Mouse (Mus musculus) 3T3-L1 (cell line): ENCODE results near the gene Adh5.
"Not testable (repeated sequence)": the region's sequence is repeated elsewhere in the genome, so short reads cannot be mapped to it uniquely, and the experiment has no call there.

Experiments
- DNase-seq: peaks from one replicate; pipeline ENCODE4 v3.0.0-alpha.2; 2015; ENCODE audit warnings: low read depth, low spot score

Adh5 gene

DNA sequence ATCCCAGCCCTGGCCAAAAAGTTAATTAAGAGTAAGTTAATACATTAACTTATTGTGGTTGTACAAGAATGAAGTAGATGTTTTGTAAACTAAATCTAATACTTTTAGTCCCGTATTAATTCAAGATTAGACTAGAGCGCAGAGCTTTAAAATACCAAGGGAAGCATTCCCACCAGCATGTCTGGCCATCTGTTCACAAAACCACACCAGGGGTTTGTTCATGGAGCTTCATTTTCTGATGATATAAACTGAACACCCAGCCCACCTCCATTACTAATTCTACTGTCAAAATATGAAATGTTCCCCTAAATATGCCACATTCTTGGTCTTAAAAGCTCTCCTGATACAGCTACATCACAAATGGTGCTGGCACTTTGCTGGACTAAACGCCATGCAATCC lies 15.5 kb downstream of the Adh5 start:
- DNase-seq = no peak

DNA sequence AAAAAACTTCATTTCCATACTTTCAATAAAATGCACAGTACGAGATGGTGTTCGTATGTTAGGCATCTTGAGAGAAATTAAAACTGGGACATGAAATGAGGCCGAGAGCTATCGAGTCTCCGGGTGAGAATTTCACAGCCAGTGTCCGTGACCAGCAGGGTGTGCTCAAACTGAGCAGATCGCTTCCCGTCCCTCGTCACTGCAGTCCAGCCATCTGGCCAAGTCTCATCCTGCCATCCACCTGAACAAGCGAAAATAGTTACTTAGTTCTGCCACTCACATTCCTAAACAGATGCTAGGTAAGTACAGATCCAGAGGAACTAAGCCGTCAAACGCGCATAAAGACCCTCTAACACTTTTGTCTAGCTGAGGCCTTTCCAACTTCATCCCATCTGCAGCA lies 17.4 kb downstream of the Adh5 start:
- DNase-seq = no peak

DNA sequence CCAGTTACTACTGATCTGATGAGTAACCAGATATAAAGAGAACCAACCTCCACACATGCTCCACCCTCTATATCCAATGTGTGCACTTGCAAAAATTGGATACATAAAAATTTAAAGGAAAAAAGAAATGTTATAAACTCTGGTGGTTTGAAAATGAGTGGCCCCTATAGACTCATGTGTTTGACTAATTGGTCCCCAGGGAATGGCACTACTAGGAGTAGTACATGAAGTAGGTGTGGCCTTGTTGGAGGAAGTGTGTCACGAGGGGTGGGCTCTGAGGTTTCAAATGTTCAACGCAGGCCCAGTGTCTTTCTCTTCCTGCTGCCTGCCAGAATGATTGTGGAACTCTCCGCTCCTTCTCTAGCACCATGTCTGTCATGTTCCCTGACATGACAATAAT lies 18.9 kb downstream of the Adh5 start:
- DNase-seq = no peak

DNA sequence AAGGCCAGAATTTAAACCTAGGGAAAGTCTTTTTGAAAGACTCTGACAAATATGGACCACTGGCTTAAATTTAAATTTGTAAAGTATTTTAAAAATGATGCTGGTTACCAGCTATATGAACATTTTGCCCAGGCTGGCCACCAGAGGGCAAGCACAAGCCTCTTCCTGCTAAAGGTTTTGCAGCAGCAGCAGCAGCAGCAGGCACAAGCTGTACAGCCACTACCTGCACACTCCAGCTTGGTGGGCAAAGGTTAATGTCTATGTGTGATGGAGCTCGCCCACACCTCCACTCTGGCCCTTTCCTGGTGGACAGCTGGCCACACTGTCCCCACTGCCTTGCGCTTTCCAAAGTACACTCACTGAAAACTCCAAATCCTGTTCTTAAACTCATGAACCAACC lies 20.2 kb downstream of the Adh5 start:
- peak; percentile 80 for DNase-seq

DNA sequence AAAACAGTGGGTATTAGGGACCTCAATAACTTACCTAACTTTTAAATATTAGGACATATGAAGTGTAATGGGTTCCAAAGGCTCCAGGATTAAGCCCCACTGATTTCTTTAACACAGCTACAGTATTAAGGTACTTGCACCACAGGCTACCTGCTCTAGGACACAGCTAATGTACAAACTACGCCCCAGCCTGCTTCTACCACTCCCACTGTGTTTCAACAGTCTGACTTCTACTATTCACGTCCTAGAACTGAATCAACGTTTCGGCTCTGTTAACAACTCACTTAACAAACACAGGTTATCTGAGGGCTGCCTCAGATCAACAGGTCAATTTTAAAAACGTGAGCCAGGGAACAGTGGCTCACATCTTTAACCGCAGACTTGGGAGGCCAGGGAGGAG lies 20.9 kb downstream of the Adh5 start:
- no peak for DNase-seq

DNA sequence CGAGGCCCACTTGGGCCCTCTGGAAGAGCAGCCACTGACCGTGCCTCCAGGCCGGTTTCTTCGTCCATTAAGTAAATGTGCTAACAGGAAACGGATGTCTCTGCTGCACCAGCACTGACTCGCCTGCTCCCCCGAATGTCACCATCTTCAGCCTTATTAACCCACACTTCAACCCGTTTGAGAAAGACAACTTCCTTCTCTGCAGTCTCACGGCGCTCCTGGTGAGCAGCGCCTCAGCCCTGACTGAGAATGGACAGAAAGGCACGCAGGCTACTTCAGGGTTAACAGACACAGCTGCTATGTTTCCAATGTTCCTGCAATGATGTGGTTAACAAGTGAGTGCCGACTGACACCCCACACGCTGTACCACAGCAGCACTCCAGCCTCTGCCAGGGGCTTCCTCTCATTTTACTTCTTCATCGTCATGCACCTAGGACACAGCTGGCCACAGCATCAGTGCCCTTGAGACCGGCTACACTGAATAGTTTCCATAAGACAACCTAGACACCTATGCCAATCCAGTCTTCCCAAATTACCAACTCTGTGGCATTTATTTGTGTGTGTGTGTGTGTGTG lies 21.8 kb downstream of the Adh5 start:
- DNase-seq = no peak

DNA sequence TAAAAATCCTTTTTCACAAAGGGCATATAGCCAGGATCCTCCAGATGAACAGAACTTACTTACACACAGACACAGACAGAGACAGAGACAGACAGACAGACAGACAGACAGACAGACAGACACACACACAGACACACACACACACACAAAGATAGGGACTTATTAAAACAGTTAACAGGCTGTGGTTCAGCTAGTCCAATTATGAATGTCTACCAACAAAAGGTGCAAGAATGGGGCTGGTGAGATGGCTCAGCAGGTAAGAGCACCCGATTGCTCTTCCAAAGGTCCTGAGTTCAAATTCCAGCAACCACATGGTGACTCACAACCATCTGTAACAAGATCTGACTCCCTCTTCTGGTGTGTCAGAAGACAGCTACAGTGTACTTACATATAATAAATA lies 23.8 kb downstream of the Adh5 start:
- not testable (repeated sequence) for DNase-seq

DNA sequence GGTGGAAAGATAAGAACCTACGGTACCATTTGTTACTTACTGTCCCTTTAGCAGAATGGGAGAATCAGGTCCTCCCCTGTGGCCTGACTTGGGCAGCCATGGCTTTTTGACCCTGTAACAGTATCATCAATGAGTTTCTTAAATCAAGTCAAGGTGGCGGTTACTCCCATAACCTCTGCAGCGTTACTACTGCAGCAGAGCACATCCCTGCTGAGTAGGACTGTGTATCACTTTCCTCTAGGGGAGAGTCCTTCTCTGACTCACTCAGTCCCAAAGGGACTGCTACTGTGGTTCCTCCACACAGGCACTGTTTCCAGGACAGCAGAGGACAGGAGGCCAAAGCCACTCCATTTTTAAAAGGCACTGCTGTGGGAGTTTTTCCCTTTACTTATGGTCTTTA lies 28.2 kb downstream of the Adh5 start:
- DNase-seq = peak; percentile 62

DNA sequence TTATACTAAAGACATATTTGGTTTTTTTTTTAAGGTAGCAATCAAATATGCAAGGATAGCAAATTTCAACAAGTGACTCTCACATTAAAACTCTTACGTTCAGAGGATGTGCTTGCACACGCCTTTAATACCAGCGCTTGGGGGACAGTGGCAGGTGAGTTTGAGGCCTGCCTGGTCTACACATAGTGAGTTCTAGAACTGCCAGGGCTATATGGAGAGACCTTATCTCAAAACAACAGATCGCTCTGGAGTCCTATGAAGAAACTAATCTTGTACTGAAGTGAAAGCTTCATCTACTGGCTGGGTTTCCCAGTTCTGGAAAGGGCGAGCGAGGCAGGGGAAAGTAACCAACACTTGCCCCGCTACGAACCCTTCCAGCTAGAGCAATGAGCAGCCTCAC lies 36.6 kb downstream of the Adh5 start:
- DNase-seq = no peak

DNA sequence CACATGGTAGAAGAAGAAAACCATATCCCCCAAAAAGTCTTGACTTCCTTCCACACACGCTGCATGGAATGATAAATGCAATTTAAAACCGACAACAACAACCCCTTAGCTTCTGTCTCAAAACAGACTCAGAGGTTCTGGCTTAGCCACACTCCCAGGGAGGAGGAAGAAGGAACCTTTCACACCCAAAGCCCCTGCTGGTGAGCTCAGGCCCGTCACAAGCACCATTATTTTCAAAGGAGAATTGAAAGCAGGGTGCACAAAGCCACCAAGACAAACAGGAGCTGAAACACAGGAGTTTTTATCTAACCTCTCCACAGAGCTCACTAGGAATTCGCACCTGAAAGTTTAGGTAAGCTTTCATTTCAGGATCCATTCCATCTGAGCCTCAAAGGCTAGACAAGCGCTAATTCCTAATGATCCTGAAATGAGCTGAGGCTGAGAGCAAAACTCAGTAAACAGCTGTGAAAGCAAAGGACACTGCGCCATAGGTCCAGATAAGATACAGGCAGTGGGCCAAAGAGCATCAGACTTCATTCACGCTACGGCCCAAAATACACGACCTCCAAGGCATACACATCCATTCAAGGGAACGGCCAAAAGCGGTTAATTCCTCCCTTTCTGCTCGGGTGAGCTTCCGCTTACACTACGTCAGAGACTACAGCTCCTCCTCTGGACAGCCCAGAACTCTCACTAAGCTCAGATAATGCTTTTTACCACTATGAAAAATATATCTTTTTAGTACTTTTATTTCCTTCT lies 38.8 kb downstream of the Adh5 start:
- DNase-seq = no peak

DNA sequence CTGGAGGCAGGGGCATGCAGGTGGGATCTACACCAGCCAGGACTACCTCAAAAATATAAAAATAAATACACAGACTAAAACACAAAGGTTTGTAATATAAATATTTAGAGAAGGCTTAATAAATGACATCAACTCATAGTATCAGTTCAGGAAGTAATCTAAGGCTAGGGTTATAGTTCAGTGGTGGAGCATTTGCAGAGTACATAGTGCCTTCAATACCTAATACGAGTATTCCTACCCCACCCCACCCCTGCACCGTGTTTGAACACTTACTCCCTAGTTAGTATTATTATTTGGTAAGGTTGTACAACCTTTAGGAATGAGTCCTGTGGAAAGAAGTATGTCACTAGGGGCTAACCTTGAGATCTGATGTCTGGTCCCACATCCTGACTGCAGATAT lies 40.3 kb downstream of the Adh5 start:
- DNase-seq = no peak

DNA sequence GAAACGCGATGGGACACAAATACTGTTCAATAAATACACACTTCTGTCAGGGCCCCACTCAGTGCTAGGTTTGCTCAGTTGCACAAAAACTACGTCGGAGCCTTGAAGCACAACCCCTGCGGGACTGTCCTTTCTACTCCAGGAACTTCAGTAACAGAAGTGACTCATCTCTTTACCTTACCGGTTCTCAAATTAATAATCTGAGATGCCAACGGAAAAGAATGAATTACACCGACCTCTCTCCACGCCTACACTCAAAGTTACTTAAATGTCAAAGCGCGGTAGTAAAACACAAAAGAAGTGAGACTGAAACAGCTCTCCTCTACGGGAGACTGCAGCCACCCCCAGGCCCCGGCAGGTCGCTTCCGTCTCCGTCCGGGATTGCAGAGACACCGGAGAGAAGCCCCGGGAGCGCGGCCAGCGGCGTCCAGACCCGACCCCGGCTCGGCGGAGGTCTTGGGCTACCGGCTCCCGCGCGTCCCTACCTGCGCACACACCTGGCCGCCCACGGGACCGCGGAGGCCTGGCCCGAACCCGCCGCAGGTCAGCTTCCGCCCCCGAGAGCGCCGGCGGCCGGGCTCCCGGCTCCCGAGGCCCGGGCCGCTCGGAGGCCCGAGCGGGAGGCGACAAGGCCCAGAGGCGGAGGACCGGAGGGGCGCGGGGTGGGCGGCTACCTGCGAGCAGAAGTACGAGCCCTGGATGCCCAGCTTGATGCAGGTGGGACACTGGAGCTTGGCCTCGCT lies 45.9 kb downstream of the Adh5 start:
- peak; percentile 52 for DNase-seq

DNA sequence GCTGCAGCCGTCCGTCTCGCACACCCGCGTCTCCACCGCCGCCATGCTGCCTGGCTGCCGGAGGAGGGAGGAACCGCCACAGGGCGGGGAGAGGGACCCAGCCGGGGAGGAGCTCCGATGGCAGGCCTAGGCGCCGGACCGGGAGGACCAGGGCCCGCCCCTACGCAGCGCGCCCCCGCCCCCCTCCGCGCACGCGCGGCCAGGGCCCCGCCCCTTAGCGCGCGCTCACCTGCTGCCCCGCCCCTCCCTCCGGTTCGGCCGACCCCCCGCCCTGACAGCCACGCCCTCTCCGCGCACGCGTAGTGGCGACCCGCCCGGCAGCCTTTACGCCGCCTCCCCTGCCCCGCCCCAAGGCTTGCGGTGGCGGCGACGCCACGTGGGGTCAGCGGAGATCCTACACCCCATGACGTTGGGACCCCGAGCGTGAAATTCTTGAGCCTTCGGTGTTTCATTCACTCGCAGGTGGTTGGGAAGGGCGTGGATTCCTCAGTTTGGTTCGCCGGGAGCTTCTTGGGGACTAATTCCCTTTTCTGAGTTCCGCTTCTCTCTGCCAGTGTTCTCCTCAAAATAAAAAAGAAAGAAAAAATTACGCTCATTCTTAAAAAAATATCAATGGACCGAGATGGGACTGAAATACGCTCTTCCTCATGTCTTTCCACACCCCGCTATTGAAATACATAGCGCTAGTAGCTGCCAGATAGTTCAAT lies 46.6 kb downstream of the Adh5 start, which contains the start of gene Metap1:
TSS of gene Metap1 (minus strand) at position 189 of the 707 bp plus-strand sequence.
- DNase-seq = peak; percentile 87

DNA sequence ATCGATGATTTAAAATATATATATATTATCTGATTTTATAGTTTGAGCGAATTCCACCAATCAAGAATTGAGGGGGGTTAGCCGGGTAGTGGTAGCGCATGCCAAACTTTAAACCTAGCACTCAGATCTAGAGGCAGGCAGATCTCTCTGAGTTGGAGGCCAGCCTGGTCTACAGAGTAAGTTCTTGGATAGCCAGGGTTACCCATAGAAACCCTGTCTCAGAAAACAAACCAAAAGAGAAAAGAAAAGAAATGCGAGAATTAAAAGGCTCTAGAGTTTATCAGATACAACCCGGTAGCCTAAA lies 47.1 kb downstream of the Adh5 start:
- DNase-seq = peak; percentile 33

DNA sequence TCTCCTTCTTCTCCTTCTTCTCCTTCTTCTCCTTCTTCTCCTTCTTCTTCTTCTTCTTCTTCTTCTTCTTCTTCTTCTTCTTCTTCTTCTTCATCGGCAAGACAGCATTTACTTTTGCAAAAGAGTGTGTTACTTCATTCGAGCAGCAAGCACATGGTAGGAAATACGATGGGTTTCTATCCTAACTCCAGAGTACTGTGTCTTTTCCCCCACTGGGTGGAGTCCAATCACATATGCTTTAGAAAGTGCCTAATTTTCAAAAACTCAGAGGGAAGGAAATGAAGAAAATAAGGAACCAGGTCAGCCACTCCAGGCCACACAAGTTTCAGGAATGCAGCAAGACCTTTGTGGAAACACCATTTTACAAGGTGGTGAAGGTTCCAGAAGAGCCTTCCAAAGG lies 50.8 kb downstream of the Adh5 start:
- DNase-seq = peak; percentile 46

DNA sequence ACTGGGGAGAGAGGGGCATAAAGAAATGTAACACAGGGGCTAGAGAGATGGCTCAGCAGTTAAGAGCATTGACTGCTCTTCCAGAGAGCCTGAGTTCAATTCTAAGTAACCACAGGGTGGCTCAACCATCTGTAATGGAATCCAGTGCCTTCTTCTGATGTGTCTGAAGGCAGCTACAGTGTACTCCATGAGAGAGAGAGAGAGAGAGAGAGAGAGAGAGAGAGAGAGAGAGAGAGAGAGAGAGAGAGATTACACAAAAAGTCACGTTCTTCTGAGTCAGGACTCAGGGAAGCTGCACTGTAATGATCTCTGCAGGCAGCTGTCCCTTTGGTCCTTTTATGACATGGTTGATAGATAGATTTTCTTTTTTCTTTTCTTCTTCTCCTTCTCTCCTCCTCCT lies 51.7 kb downstream of the Adh5 start:
- peak; percentile 25 for DNase-seq

DNA sequence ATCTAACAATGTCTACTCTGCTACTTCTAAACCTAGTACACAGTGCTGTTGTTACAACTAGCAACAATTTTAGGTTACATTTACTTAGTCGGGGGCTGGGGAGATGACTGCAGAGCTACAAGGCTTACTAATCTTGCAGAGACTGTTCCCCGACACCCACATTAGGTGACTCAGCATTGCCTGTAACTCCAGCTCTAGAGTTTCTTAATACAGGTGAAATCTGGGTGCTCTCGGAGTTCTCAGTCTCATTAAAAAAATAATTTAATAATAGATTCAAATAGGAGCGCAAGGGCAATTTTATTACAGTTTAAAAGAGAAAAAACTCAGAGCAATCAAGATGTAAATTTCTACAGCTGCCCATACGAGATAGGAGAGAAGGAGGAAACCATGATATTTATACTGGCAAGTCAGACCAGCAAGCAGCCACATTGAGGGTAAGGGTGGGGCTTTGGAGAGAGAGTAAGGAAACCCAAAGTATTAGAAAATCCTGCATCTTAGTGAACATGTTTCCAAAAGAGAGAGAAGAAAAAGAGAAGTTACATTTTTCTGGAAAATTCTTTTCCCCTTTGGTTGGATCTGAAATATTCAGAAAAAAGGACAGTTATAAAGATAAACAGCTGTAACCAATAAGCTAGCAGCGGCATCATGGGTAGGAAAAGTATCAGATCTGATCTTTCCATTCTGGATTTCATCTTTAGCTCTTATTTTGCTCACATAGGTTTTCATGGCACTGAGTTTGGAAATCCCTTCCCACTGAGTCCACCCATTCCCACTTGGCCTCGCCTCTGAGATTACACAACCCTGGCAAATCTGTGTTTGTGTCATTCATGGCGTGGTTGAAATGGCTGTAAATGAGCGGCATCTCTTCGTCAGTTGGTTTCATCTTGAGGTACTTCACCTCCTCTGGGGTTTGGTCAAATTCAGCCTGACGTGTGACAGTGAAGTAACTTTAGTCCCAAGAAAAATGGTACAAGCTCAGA lies 52.6 kb downstream of the Adh5 start:
- DNase-seq = peak; percentile 66

DNA sequence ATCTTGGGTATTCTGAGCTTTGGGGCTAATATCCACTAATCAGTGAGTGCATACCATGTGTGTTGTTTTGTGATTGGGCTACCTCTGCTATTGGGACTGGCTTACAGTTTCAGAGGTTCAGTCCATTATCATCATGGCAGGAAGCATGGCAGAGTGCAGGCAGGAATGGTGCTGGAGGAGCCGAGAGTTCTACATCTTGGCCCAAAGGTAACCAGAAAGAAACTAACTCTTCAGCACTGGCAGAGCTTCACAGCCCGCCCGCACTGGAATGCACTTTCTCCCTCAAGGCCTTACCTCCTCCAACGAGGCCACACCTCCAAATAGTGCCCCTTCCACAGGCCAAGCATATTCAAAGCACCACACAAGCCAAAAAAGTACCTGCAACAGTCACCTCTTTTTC lies 55.8 kb downstream of the Adh5 start:
- no peak for DNase-seq

DNA sequence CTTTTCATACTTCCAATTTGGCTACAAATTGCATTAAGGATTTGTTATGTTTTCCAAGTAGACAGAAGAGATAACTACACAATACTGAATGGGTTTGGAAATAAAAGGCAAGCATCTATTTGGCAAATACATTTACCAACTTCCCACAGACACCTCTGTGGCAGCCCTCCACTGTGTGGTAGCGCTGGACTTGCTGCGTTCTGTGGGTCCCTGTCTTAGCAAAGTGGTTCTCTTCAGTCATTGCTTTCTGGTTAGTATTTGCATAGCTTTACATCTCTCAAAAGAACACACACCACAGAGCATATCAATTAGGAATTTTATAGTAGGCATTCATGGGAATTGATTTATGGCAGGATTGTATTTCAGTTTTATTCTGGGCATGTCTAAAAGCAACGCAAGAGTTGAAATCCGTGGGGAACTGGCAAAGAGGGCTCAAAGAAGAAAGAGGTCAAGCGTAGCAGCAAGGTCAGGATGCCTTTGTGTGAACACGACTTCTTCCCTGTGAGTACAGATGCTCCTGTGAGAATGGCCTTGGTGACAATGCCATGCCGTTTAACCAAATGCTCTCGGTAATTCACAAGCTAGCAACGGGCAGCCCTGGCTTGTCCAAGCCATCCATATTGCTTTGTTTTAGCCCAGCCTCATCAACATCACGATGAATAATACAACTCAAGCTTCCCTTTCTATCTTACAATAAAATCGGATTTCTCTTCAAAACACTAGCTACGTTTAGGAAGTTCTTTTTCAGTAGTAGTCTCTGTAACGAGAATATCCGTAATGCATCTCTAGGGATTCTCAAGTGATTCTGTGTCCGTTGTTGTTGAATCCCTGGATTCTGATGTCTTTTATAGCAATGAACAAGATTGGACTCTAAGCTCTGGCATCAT lies 57.2 kb downstream of the Adh5 start:
- DNase-seq = no peak

DNA sequence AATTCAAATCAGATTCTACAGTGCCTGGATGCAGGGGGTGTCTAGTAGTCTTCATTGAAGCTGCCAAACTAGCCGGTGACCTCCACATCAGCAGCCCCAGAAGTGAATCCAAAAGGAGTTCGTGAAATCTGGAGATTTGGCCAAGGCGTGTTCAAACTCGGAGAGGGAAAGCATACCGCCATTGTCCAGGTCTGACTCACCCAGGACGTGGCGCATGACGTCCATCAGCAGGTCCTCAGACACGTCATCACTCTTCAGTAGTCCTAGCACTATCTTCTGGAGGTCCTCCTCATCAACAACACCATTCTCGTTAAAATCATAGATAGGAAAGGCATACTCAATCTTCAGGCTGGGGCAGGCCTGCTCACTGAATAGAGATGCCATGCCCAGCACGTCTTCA lies 60.9 kb downstream of the Adh5 start:
- peak; percentile 56 for DNase-seq
